In genomic region chr9:97106481-97107160, GRCm38 (mm10) we compare ENCODE assay signal across 25 mouse cellular contexts. TPM values are rescaled to one million over a fixed set of nuclear protein-coding genes. Genes with fewer than 3 reads are reported as not detected.
A peak's percentile ranks its signal among the peaks of the same experiment; 100 is the strongest.
DNase-seq lines count a peak whose midpoint lies in the region; ATAC-seq and TF ChIP-seq lines count a peak whose summit lies in the region.
"Had no signal": no experiment of that assay in that cellular context is flagged by ENCODE, and none has a peak within 500 bp of the region (broad histone marks: within the 10 kb centered on the region; RNA-seq: fewer than 3 reads in every experiment).

No protein-coding gene starts in this region.

- H3K9ac ChIP-seq in lung, postnatal 0 days (replicated peaks; ENCODE audit: low read depth) = no peak overlapping the region
- H3K9ac ChIP-seq: forebrain, embryonic 13.5 days; heart, embryonic 12.5 days; heart, embryonic 15.5 days; hindbrain, embryonic 14.5 days had no signal

- no peaks in the 10 kb centered on the region for H3K36me3 ChIP-seq in lung, postnatal 0 days (ENCODE audit: insufficient read depth, low read length)
- H3K36me3 ChIP-seq in E14TG2a.4 (ENCODE audit: insufficient read depth, low read length) = peaks cover 38% of the 10 kb centered on the region
- H3K36me3 ChIP-seq: heart, embryonic 15.5 days had no signal

- ATAC-seq in lung, postnatal 0 days = no peak
- ATAC-seq in granulocyte monocyte progenitor cell, adult 5-6 weeks (replicated peaks; ENCODE audit: poor library complexity, severe bottlenecking) = peak; percentile 13; the same call in 1 of the 2 replicates
- ATAC-seq: forebrain, embryonic 13.5 days; forebrain, embryonic 16.5 days; hindbrain, postnatal 0 days had no signal

- no peak overlapping the region for H3K4me2 ChIP-seq in lung, postnatal 0 days (replicated peaks; ENCODE audit: low read depth, low read length)
- H3K4me2 ChIP-seq: forebrain, embryonic 13.5 days; heart, embryonic 12.5 days; heart, embryonic 15.5 days; hindbrain, embryonic 14.5 days had no signal

- TF ChIP-seq EP300 in lung, postnatal 0 days (IDR thresholded peaks at IDR 0.05) = peak; percentile 77

- no peak for TF ChIP-seq CTCF in lung, postnatal 0 days (IDR thresholded peaks at IDR 0.05)
- TF ChIP-seq CTCF in E14TG2a.4 (conservative IDR thresholded peaks at IDR 0.05; ENCODE audit: low read length) = no peak

- DNase-seq in heart, adult 11 months = peak; percentile 55
- DNase-seq in heart, postnatal 4 days = no peak
- DNase-seq in lung, postnatal 0 days (ENCODE audit: low spot score) = peak; percentile 63
- DNase-seq in lung, postnatal 4 days = no peak
- DNase-seq in left cerebral cortex, adult 11 months (ENCODE audit: low spot score) = no peak
- DNase-seq in layer of hippocampus, postnatal 25 days (ENCODE audit: extremely low spot score in 1 of 2, low spot score in 1 of 2) = no peak
- DNase-seq: adrenal gland, adult 2 months; adrenal gland, postnatal 14 days; cerebellum, adult 11-12 months; cerebellum, adult 9-10 months; cerebellum, postnatal 14 days; gastrocnemius, postnatal 10 days; gastrocnemius, postnatal 36 days; heart, adult 18-20 months; heart, postnatal 10 days; heart, postnatal 36 days had no signal

- H3K27me3 ChIP-seq in lung, postnatal 0 days (replicated peaks; ENCODE audit: insufficient read depth, low read length) = no peaks in the 10 kb centered on the region
- no peaks in the 10 kb centered on the region for H3K27me3 ChIP-seq in E14TG2a.4 (ENCODE audit: insufficient read depth, low read length)
- H3K27me3 ChIP-seq: forebrain, embryonic 13.5 days; heart, embryonic 12.5 days; heart, embryonic 15.5 days had no signal

- 61% methylated on average over 5 of the region's 5 CpGs for WGBS in lung, postnatal 0 days

- H3K4me1 ChIP-seq in lung, postnatal 0 days (ENCODE audit: insufficient read depth, low read depth, low read length) = peaks cover 14% of the 10 kb centered on the region; the same call in 1 of the 2 replicates
- H3K4me1 ChIP-seq in E14TG2a.4 (replicated peaks; ENCODE audit: low read depth, low read length) = peaks cover 77% of the 10 kb centered on the region

- H3K27ac ChIP-seq in lung, postnatal 0 days (ENCODE audit: low read length) = 0 out of 2 replicates have a peak overlapping the region, but pooled peaks have one; percentile 8
- H3K27ac ChIP-seq: forebrain, embryonic 10.5 days; forebrain, embryonic 13.5 days; hindbrain, embryonic 14.5 days; hindbrain, postnatal 0 days had no signal

- H3K9me3 ChIP-seq in lung, postnatal 0 days (ENCODE audit: low read length) = no peaks in the 10 kb centered on the region
- no peaks in the 10 kb centered on the region for H3K9me3 ChIP-seq in E14TG2a.4 (ENCODE audit: low read length)
- H3K9me3 ChIP-seq: forebrain, embryonic 10.5 days; forebrain, embryonic 13.5 days; heart, embryonic 12.5 days; heart, embryonic 15.5 days had no signal

- H3K4me3 ChIP-seq in lung, postnatal 0 days (ENCODE audit: low read depth, low read length) = no peak overlapping the region
- H3K4me3 ChIP-seq in E14TG2a.4 (replicated peaks; ENCODE audit: low read length) = peak overlapping the region; percentile 45
- H3K4me3 ChIP-seq: forebrain, embryonic 10.5 days; forebrain, embryonic 13.5 days; heart, embryonic 12.5 days; heart, embryonic 15.5 days had no signal

RNA-seq across cellular contexts. Expression of gene Slc25a36, which starts 4.3 kb away (rescaled TPM):
- total RNA-seq in heart, postnatal 4 days (2021) = 10 to 100 TPM; 51.7 to 51.8 TPM
- 54.1 and 63.7 TPM in 2 replicates for polyA plus RNA-seq in lung, postnatal 0 days (2015; fragmentation: Nextera tagmentation; extraction: Ambion mirVana)
- 49.8 and 53.9 TPM in 2 replicates for total RNA-seq in granulocyte monocyte progenitor cell, adult 5-6 weeks (2014; fragmentation: Nextera tagmentation)
- total RNA-seq in granulocyte monocyte progenitor cell, adult 5-6 weeks (2017) = 57.5 and 69.2 TPM in 2 replicates
- 10 to 100 TPM; 65.2 to 89.2 TPM for total RNA-seq in layer of hippocampus, postnatal 25 days (2021)

Comparison
In these comparisons a context has a peak if more than half of its experiments do, and no peak if none do; other contexts are left out.
1. DNase-seq: peak in heart, adult 11 months (single experiment) and lung, postnatal 0 days (single experiment); none in heart, postnatal 4 days (single experiment), lung, postnatal 4 days (0 of 2), left cerebral cortex, adult 11 months (single experiment) and layer of hippocampus, postnatal 25 days (0 of 2).